Mouse (Mus musculus) stomach, postnatal 0 days (tissue): Measurements from ENCODE around the gene Gm10190. TPM values are rescaled to one million over a fixed set of nuclear protein-coding genes. Genes with fewer than 3 reads are reported as not detected.
"Not testable (repeated sequence)": the region's sequence is repeated elsewhere in the genome, so short reads cannot be mapped to it uniquely, and the experiment has no call there.

Source experiments
- ATAC-seq: fragments of 200-750 bp; cut with Nextera tagmentation; 2 replicates; pipeline ENCODE4 v1.8.0; 2017; ENCODE audit not compliant: low FRiP score, low TSS enrichment
- DNase-seq: peaks from one replicate; pipeline ENCODE4 v3.0.0-alpha.2; 2016; ENCODE audit warnings: low spot score
- H3K27ac ChIP-seq: fragments of 300-500 bp; sonication (generic); replicated peaks from 2 replicates; pipeline ENCODE4 v1.5.1; 2014; ENCODE audit warnings: mild to moderate bottlenecking, control low read depth
- H3K27me3 ChIP-seq: fragments of 300-500 bp; sonication (generic); 2 replicates; pipeline ENCODE4 v1.6.1; 2014; ENCODE audit warnings: low read length; ENCODE audit not compliant: control insufficient read depth, insufficient read depth
- H3K36me3 ChIP-seq: fragments of 300-500 bp; sonication (generic); 2 replicates; pipeline ENCODE4 v1.6.1; 2014; ENCODE audit warnings: low read length, mixed read lengths; ENCODE audit not compliant: control insufficient read depth, insufficient read depth
- H3K4me1 ChIP-seq: fragments of 300-500 bp; sonication (generic); replicated peaks from 2 replicates; pipeline ENCODE4 v1.6.1; 2014; ENCODE audit warnings: antibody characterized with exemption; ENCODE audit not compliant: control insufficient read depth, insufficient read depth
- H3K4me2 ChIP-seq: fragments of 300-500 bp; sonication (generic); replicated peaks from 2 replicates; pipeline ENCODE4 v1.6.1; 2014; ENCODE audit warnings: low read depth, mild to moderate bottlenecking, control low read depth, moderate library complexity
- H3K4me3 ChIP-seq: fragments of 300-500 bp; sonication (generic); 2 replicates; pipeline ENCODE4 v1.5.1; 2014; ENCODE audit warnings: low read depth, low read length, control low read depth
- H3K9ac ChIP-seq: fragments of 300-500 bp; sonication (generic); 2 replicates; pipeline ENCODE4 v1.6.1; 2014; ENCODE audit warnings: mild to moderate bottlenecking, low read length, control low read depth, mixed read lengths
- H3K9me3 ChIP-seq: fragments of 300-500 bp; sonication (generic); 2 replicates; pipeline ENCODE4 v1.6.1; 2016; ENCODE audit warnings: low read length; ENCODE audit not compliant: control insufficient read depth
- CTCF ChIP-seq: IDR thresholded peaks from 2 replicates; pipeline ENCODE4 v1.5.1; 2016; ENCODE audit warnings: antibody characterized with exemption, low read depth, mild to moderate bottlenecking, moderate library complexity
- EP300 ChIP-seq: optimal IDR thresholded peaks from 2 replicates; pipeline ENCODE3; 2016; ENCODE audit warnings: antibody characterized with exemption
- WGBS: fragments of 180-500 bp; shearing (Covaris S2); extraction: QIAGEN DNeasy Blood & Tissue Kit; methylation state at CpG from one replicate; pipeline ENCODE4 v1.1.7; 2014; 5-methylcytosine and 5-hydroxymethylcytosine counted together
- polyA plus RNA-seq: library from polyadenylated mRNA; unstranded; fragments of >200 nt; fragmentation: Nextera tagmentation; extraction: Ambion mirVana; gene quantifications from 2 replicates; pipeline ENCODE4 v1.2.1, GENCODE M21; 2015

Gm10190 gene
- polyA plus RNA-seq, 1 experiment from 2014 or later = 1.7 TPM

GRCm38 (mm10) chr17:80391423-80392403 lies 18.4 kb upstream of the Gm10190 start:
- Histone ChIP-seq H3K9ac (0 out of 2 replicates have a peak overlapping the region, but pooled peaks have one; percentile 2), H3K4me3 (peak overlapping the region; percentile 30), H3K4me2 (peak overlapping the region; percentile 53), H3K4me1 (no peaks in the 10 kb centered on the region), H3K27ac (no peak overlapping the region), H3K36me3 (no peaks in the 10 kb centered on the region), H3K27me3 (no peaks in the 10 kb centered on the region), H3K9me3 (no peaks in the 10 kb centered on the region)
- no peak for TF ChIP-seq EP300
- peak; percentile 69 for TF ChIP-seq CTCF
- DNase-seq (peak; percentile 79), ATAC-seq (peak; percentile 92)
- 9% methylated on average over 17 of the region's 17 CpGs for WGBS

GRCm38 (mm10) chr17:80390024-80390423 lies 16.7 kb upstream of the Gm10190 start:
- no peak for ATAC-seq
- WGBS = 67% methylated on average over 10 of the region's 10 CpGs
- no peaks in the 10 kb centered on the region for H3K36me3 ChIP-seq
- H3K4me3 ChIP-seq = no peak overlapping the region
- H3K27ac ChIP-seq = no peak overlapping the region
- DNase-seq = no peak
- no peak overlapping the region for H3K4me2 ChIP-seq
- no peaks in the 10 kb centered on the region for H3K9me3 ChIP-seq
- H3K9ac ChIP-seq = no peak overlapping the region
- no peak for TF ChIP-seq CTCF
- no peak for TF ChIP-seq EP300
- H3K4me1 ChIP-seq = no peaks in the 10 kb centered on the region
- no peaks in the 10 kb centered on the region for H3K27me3 ChIP-seq

- no peak overlapping the region for H3K9ac ChIP-seq
- H3K36me3 ChIP-seq = no peaks in the 10 kb centered on the region
- ATAC-seq (no peak), DNase-seq (no peak)
- H3K27me3 ChIP-seq = no peaks in the 10 kb centered on the region
- no peak overlapping the region for H3K27ac ChIP-seq
- 56% methylated on average over 1 of the region's 1 CpGs for WGBS
- TF ChIP-seq EP300 (no peak), CTCF (no peak)
- no peaks in the 10 kb centered on the region for H3K9me3 ChIP-seq
- H3K4me1 ChIP-seq = no peaks in the 10 kb centered on the region
- no peak overlapping the region for H3K4me3 ChIP-seq
- H3K4me2 ChIP-seq = no peak overlapping the region
Observed at GRCm38 (mm10) chr17:80385671-80386070, 12.3 kb upstream of the Gm10190 start.

- ATAC-seq, H3K9me3 ChIP-seq, H3K4me2 ChIP-seq: not testable (repeated sequence)
Observed at GRCm38 (mm10) chr17:80378386-80378785, 5.0 kb upstream of the Gm10190 start.

GRCm38 (mm10) chr17:80373726-80374096 lies 370 bp upstream of the Gm10190 start:
- peak; percentile 67 for ATAC-seq
- no peaks in the 10 kb centered on the region for H3K27me3 ChIP-seq
- H3K9ac ChIP-seq = peak overlapping the region; percentile 77
- WGBS = 21% methylated on average over 29 of the region's 29 CpGs
- H3K27ac ChIP-seq = peak overlapping the region; percentile 74; the same call in 1 of the 2 replicates
- peak overlapping the region; percentile 76 for H3K4me2 ChIP-seq
- no peak for DNase-seq
- no peaks in the 10 kb centered on the region for H3K36me3 ChIP-seq
- H3K9me3 ChIP-seq = no peaks in the 10 kb centered on the region
- 0 out of 2 replicates have a peak, but pooled peaks cover 3% of the 10 kb centered on the region for H3K4me1 ChIP-seq
- peak overlapping the region; percentile 43 for H3K4me3 ChIP-seq
- TF ChIP-seq EP300 = no peak
- TF ChIP-seq CTCF = no peak

More at GRCm38 (mm10) chr17:80378386-80378785, 5.0 kb upstream of the Gm10190 start:
- H3K36me3 ChIP-seq, DNase-seq, H3K4me1 ChIP-seq, H3K27me3 ChIP-seq, H3K4me3 ChIP-seq, H3K27ac ChIP-seq, H3K9ac ChIP-seq: not testable (repeated sequence)

- Histone ChIP-seq H3K4me3 (no peak overlapping the region), H3K27ac (no peak overlapping the region), H3K4me1 (0 out of 2 replicates have a peak, but pooled peaks cover under 1% of the 10 kb centered on the region), H3K36me3 (no peaks in the 10 kb centered on the region), H3K27me3 (no peaks in the 10 kb centered on the region), H3K4me2 (no peak overlapping the region), H3K9ac (no peak overlapping the region), H3K9me3 (no peaks in the 10 kb centered on the region)
- no peak for DNase-seq
- ATAC-seq = no peak
- TF ChIP-seq EP300 (no peak), CTCF (no peak)
- WGBS = 82% methylated on average over 9 of the region's 9 CpGs
Observed at GRCm38 (mm10) chr17:80368606-80369005, 4.7 kb downstream of the Gm10190 start.
